Mouse (Mus musculus): ENCODE data around the gene Zfp568. TPM values are rescaled to one million over a fixed set of nuclear protein-coding genes. Genes with fewer than 3 reads are reported as not detected.
A peak's percentile ranks its signal among the peaks of the same experiment; 100 is the strongest.
"Not testable (repeated sequence)": the region's sequence is repeated elsewhere in the genome, so short reads cannot be mapped to it uniquely, and the experiment has no call there.

Gene Zfp568
- polyA plus RNA-seq, 1 experiment from 2014 or later: 25.0 TPM

DNA sequence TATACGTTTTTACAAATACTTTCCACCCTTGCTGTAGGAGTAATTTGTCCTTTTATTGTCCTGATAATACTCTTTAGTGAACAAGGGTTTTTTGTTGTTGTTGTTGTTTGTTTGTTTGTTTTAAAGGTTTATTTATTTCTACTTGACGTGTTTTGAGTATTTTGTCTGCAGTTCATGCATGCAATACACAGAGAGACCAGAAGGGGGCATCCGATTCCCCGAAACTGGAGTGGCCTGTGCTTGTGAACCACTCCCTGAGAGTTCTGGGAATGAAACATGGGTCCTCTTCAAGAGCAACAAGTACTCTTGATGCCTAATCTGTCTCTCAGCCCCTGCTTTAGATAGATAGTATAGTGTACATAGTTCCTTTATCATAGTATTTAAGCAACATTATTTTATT is 29.0 kb upstream of the Zfp568 start:
- Histone ChIP-seq H3K36me3 (ENCODE audit: control insufficient read depth, insufficient read depth, low read length) (no peaks in the 10 kb centered on the region), H3K4me3 (ENCODE audit: low read depth, low read length) (peak overlapping the region; percentile 63; the same call in 1 of the 2 replicates), H3K27me3 (ENCODE audit: control insufficient read depth, insufficient read depth, low read length) (no peaks in the 10 kb centered on the region), H3K27ac (ENCODE audit: low read length) (no peak overlapping the region), H3K9ac (replicated peaks; ENCODE audit: low read depth, low read length) (no peak overlapping the region), H3K4me1 (ENCODE audit: control insufficient read depth, insufficient read depth, low read length) (no peaks in the 10 kb centered on the region), H3K9me3 (ENCODE audit: control insufficient read depth, low read depth, low read length) (no peaks in the 10 kb centered on the region), H3K4me2 (replicated peaks; ENCODE audit: low read depth, low read length) (peak overlapping the region; percentile 53)
- no peak for ATAC-seq (ENCODE audit: insufficient number of reproducible peaks, insufficient read depth, low FRiP score, low read depth)
- 22% methylated on average over 4 of the region's 4 CpGs for WGBS

DNA sequence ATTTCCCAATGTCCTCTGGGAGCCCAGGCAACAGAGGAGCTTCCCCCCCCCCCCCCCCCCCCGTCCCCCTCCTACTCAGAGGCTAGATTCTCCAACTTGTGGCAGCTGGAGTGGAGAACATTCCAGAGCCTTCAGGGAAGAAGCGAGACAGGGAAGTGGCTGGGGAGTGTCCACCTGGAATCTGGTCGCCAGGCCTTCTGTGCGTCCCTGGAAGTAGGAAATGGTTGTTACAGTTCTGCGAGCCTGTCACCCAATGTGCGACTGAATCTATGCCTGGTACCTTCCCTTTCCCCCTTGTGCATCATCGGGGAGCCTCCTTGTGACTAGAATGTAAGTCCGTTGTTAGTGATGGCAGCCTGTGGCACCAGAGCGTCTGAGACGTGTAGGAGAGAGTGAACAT is 27.5 kb upstream of the Zfp568 start:
- Histone ChIP-seq H3K4me2 (replicated peaks; ENCODE audit: low read depth, low read length) (no peak overlapping the region), H3K36me3 (ENCODE audit: control insufficient read depth, insufficient read depth, low read length) (no peaks in the 10 kb centered on the region), H3K9ac (replicated peaks; ENCODE audit: low read depth, low read length) (no peak overlapping the region), H3K4me1 (ENCODE audit: control insufficient read depth, insufficient read depth, low read length) (no peaks in the 10 kb centered on the region), H3K27me3 (ENCODE audit: control insufficient read depth, insufficient read depth, low read length) (no peaks in the 10 kb centered on the region), H3K4me3 (ENCODE audit: low read depth, low read length) (no peak overlapping the region), H3K9me3 (ENCODE audit: control insufficient read depth, low read depth, low read length) (no peaks in the 10 kb centered on the region), H3K27ac (ENCODE audit: low read length) (no peak overlapping the region)
- WGBS: 53% methylated on average over 10 of the region's 10 CpGs
- no peak for ATAC-seq (ENCODE audit: insufficient number of reproducible peaks, insufficient read depth, low FRiP score, low read depth)

DNA sequence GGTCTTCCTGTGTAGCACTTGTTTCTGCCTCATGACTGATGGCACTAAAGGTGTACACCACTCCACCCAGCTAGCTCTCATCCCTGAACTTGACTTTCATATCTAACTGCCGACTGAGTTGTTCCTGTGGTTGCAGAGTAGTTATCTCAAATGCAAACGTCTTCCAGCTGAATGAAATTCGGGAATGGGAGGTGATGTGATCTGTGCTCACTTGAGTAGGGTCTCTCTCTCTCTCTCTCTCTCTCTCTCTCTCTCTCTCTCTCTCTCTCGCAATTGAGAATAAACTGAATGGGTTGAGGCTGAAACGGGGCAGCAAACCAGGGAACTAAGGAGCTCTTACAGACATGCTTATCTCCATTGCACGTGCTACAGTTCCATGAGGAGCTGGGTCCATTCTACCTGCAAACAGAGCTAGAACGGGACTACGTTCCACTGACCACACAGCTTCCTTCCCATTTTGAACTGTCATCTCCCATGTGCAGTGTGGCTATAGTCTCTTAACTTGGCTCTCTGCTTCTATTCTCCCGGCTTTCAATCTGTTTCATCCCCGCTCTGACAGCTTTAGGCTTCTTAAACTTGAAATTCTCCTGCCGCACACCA is 25.5 kb upstream of the Zfp568 start:
- Histone ChIP-seq H3K27ac (ENCODE audit: low read length) (no peak overlapping the region), H3K9ac (replicated peaks; ENCODE audit: low read depth, low read length) (no peak overlapping the region), H3K4me1 (ENCODE audit: control insufficient read depth, insufficient read depth, low read length) (no peaks in the 10 kb centered on the region), H3K9me3 (ENCODE audit: control insufficient read depth, low read depth, low read length) (no peaks in the 10 kb centered on the region), H3K4me3 (ENCODE audit: low read depth, low read length) (no peak overlapping the region), H3K36me3 (ENCODE audit: control insufficient read depth, insufficient read depth, low read length) (no peaks in the 10 kb centered on the region), H3K4me2 (replicated peaks; ENCODE audit: low read depth, low read length) (no peak overlapping the region), H3K27me3 (ENCODE audit: control insufficient read depth, insufficient read depth, low read length) (no peaks in the 10 kb centered on the region)
- WGBS: 87% methylated on average over 11 of the region's 11 CpGs
- no peak for ATAC-seq (ENCODE audit: insufficient number of reproducible peaks, insufficient read depth, low FRiP score, low read depth)

DNA sequence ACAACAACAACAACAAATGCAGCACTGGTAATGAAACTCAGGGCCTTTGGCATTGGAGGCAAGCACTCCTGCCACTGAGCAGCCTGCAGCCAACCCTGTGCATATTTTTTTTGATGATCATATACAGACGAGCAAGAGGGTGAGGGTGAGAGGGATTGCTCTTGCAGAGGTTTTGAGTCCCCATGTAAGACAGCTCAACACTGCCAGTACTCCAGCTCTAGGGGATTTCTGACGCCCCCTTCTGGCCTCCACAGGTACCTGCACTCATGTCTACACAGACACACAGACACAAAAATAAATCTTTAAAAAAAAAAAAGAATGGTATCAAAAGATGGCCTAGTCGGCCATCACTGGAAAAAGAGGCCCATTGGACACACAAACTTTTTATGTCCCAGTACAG is 24.8 kb upstream of the Zfp568 start:
- WGBS: 58% methylated on average over 3 of the region's 3 CpGs
- no peak for ATAC-seq (ENCODE audit: insufficient number of reproducible peaks, insufficient read depth, low FRiP score, low read depth)
- H3K27ac ChIP-seq (ENCODE audit: low read length): no peak overlapping the region
- no peaks in the 10 kb centered on the region for H3K36me3 ChIP-seq (ENCODE audit: control insufficient read depth, insufficient read depth, low read length)
- H3K4me3 ChIP-seq (ENCODE audit: low read depth, low read length): no peak overlapping the region
- no peak overlapping the region for H3K9ac ChIP-seq (replicated peaks; ENCODE audit: low read depth, low read length)
- no peaks in the 10 kb centered on the region for H3K27me3 ChIP-seq (ENCODE audit: control insufficient read depth, insufficient read depth, low read length)
- H3K4me2 ChIP-seq (replicated peaks; ENCODE audit: low read depth, low read length): no peak overlapping the region
- H3K4me1 ChIP-seq (ENCODE audit: control insufficient read depth, insufficient read depth, low read length): no peaks in the 10 kb centered on the region
- no peaks in the 10 kb centered on the region for H3K9me3 ChIP-seq (ENCODE audit: control insufficient read depth, low read depth, low read length)

DNA sequence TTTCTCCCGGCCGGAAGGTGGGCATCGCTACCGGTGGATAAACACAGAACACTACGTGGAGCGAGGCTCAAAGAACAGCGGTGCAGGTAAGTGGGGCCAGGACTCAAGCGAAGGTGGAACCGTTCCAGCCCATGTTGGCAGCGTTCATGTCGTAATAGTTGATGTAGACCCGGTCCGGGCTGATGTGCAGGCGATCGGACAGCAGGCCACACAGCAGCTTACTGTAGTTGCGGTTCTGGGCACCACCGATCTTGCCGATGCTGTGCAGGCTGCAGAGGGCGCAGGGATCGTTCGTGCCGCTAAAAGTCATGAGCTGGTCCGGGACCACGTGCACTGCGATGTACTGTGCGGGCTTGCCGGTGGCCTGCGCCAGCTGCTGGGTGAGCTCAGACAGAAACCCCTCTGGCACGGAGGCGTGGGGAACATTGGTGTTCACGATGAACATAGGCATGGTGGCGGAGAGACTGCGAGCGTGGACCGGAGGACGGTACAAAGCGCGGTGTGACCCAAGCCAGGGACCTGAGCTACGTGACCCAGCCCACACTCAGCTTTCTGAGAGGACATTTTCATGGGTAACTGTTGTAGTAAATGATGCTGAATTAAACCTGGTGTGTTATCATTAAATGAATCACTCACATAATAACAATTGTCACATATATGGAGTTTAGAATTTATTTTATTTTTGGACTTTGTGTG is 18.5 kb upstream of the Zfp568 start:
- not testable (repeated sequence) for ATAC-seq (ENCODE audit: insufficient number of reproducible peaks, insufficient read depth, low FRiP score, low read depth); H3K9ac ChIP-seq (replicated peaks; ENCODE audit: low read depth, low read length); H3K27ac ChIP-seq (ENCODE audit: low read length); H3K4me2 ChIP-seq (replicated peaks; ENCODE audit: low read depth, low read length); H3K4me3 ChIP-seq (ENCODE audit: low read depth, low read length); H3K4me1 ChIP-seq (ENCODE audit: control insufficient read depth, insufficient read depth, low read length); H3K36me3 ChIP-seq (ENCODE audit: control insufficient read depth, insufficient read depth, low read length); H3K9me3 ChIP-seq (ENCODE audit: control insufficient read depth, low read depth, low read length); H3K27me3 ChIP-seq (ENCODE audit: control insufficient read depth, insufficient read depth, low read length)
- WGBS: 51% methylated on average over 33 of the region's 39 CpGs

DNA sequence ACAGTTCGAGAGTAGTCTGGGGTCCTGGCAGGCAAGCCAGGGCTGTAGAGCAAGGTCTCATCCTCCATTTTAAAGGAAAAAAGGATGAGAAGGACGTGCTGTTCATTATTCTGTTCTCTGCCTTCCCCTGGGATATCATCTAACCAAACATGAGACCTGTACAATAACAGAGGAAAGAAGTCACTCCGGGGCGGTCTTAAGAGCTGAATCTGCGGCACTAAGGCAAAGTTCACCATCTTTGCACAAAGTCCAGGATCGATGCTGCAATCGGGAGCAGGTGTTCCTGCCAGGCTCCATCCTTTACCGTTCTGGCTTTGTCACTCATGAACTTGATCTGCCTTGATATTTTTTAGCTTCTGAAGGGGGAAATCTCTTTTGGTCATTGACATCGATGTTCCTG is 13.1 kb upstream of the Zfp568 start:
- H3K4me3 ChIP-seq (ENCODE audit: low read depth, low read length): no peak overlapping the region
- no peak overlapping the region for H3K4me2 ChIP-seq (replicated peaks; ENCODE audit: low read depth, low read length)
- H3K27me3 ChIP-seq (ENCODE audit: control insufficient read depth, insufficient read depth, low read length): no peaks in the 10 kb centered on the region
- 86% methylated on average over 9 of the region's 9 CpGs for WGBS
- no peak overlapping the region for H3K27ac ChIP-seq (ENCODE audit: low read length)
- H3K9me3 ChIP-seq (ENCODE audit: control insufficient read depth, low read depth, low read length): no peaks in the 10 kb centered on the region
- H3K36me3 ChIP-seq (ENCODE audit: control insufficient read depth, insufficient read depth, low read length): no peaks in the 10 kb centered on the region
- ATAC-seq (ENCODE audit: insufficient number of reproducible peaks, insufficient read depth, low FRiP score, low read depth): no peak
- H3K4me1 ChIP-seq (ENCODE audit: control insufficient read depth, insufficient read depth, low read length): no peaks in the 10 kb centered on the region
- H3K9ac ChIP-seq (replicated peaks; ENCODE audit: low read depth, low read length): no peak overlapping the region

DNA sequence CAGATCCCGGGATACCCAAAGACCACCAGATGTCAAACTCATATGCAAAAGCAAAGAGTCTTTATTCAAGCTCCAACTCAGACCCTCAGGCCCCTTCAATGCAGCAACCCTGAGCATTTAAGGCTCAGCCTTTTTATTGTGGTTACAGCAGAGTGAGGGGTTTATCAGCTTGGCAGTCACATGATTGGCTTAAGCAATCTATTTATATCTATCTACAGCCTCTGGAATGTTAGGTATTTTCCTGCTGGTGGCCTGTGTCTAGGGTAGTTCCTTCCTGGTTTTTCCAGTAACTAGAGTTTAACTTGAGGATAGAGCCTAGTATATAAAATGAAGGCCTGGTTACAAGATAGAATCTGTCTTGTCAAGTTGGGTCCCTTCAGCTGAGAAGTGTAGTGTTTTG is 3.0 kb upstream of the Zfp568 start:
- Histone ChIP-seq H3K9ac (replicated peaks; ENCODE audit: low read depth, low read length) (no peak overlapping the region), H3K4me3 (ENCODE audit: low read depth, low read length) (no peak overlapping the region), H3K4me1 (ENCODE audit: control insufficient read depth, insufficient read depth, low read length) (0 out of 2 replicates have a peak, but pooled peaks cover 9% of the 10 kb centered on the region), H3K9me3 (ENCODE audit: control insufficient read depth, low read depth, low read length) (no peaks in the 10 kb centered on the region; the same call in 1 of the 2 replicates), H3K4me2 (replicated peaks; ENCODE audit: low read depth, low read length) (no peak overlapping the region), H3K36me3 (ENCODE audit: control insufficient read depth, insufficient read depth, low read length) (no peaks in the 10 kb centered on the region), H3K27ac (ENCODE audit: low read length) (no peak overlapping the region), H3K27me3 (ENCODE audit: control insufficient read depth, insufficient read depth, low read length) (no peaks in the 10 kb centered on the region)
- no peak for ATAC-seq (ENCODE audit: insufficient number of reproducible peaks, insufficient read depth, low FRiP score, low read depth)
- WGBS: 86% methylated on average over 1 of the region's 1 CpGs

DNA sequence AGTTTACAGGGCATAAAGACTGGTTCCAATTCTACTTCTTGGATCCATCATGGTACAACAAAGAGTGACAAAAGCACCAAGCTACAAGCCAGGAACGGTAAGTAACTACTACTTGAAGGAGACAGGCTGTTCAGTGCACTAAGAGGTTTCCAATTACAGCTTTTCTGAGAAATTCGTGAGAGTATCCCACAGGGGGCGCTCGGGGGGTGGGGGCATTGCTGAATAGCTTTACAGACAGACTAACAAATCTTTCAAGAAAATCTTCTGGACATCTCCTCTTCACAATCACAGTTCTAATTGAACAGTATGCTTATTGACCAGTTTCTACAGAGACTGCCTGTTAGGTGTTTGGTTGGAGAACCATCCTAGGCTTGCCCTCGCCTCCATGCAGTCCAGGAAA is 2.3 kb upstream of the Zfp568 start:
- ATAC-seq (ENCODE audit: insufficient number of reproducible peaks, insufficient read depth, low FRiP score, low read depth): no peak
- WGBS: 35% methylated on average over 5 of the region's 5 CpGs
- H3K27ac ChIP-seq (ENCODE audit: low read length): no peak overlapping the region

More for the DNA sequence above, 2.3 kb upstream of the Zfp568 start:
- no peak overlapping the region for H3K9ac ChIP-seq (replicated peaks; ENCODE audit: low read depth, low read length)
- no peaks in the 10 kb centered on the region for H3K27me3 ChIP-seq (ENCODE audit: control insufficient read depth, insufficient read depth, low read length)
- H3K4me1 ChIP-seq (ENCODE audit: control insufficient read depth, insufficient read depth, low read length): 0 out of 2 replicates have a peak, but pooled peaks cover 10% of the 10 kb centered on the region
- no peak overlapping the region for H3K4me3 ChIP-seq (ENCODE audit: low read depth, low read length)
- no peak overlapping the region for H3K4me2 ChIP-seq (replicated peaks; ENCODE audit: low read depth, low read length)
- peaks cover 5% of the 10 kb centered on the region; the same call in 1 of the 2 replicates for H3K36me3 ChIP-seq (ENCODE audit: control insufficient read depth, insufficient read depth, low read length)
- H3K9me3 ChIP-seq (ENCODE audit: control insufficient read depth, low read depth, low read length): no peaks in the 10 kb centered on the region; the same call in 1 of the 2 replicates

All from stomach, embryonic 14.5 days (tissue).